In the genomic region with DNA sequence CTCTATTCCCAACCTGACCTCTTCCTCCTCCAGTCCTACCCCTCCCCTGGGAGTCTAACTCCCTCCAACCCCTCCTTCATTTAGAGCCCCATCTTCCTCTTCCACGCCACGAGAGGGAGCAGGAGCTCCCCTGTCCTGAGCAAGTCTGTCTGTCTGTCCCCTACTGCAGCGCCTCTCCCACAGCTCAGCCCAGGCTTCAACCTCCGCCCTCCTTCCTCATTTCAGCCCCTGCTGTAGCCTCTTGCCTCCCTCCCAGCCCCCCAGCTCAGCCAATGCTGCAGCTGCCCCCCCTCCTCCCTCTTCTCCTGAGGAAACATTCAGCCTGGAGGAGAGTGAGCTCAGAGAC, we compare ENCODE assay signal across 11 mouse cellular contexts. TPM values are rescaled to one million over a fixed set of nuclear protein-coding genes. Genes with fewer than 3 reads are reported as not detected.
DNase-seq lines count a peak whose midpoint lies in the region; ATAC-seq and TF ChIP-seq lines count a peak whose summit lies in the region.
"Had no signal": no experiment of that assay in that cellular context is flagged by ENCODE, and none has a peak within 500 bp of the region (broad histone marks: within the 10 kb centered on the region; RNA-seq: fewer than 3 reads in every experiment).

No protein-coding gene starts in this region.

- 44% methylated on average over 4 of the region's 4 CpGs for WGBS in forebrain, postnatal 0 days
- WGBS in forebrain, embryonic 11.5 days, result 35% methylated on average over 4 of the region's 4 CpGs
- WGBS in intestine, embryonic 16.5 days, result 25% methylated on average over 4 of the region's 4 CpGs
- WGBS in small intestine, adult 2 months, result 15% methylated on average over 4 of the region's 4 CpGs
- WGBS in forebrain, embryonic 13.5 days, result 40% methylated on average over 4 of the region's 4 CpGs

- H3K9me3 ChIP-seq in forebrain, postnatal 0 days (ENCODE audit: low read length), result no peaks in the 10 kb centered on the region
- H3K9me3 ChIP-seq in forebrain, embryonic 11.5 days (ENCODE audit: control insufficient read depth, low read length), result no peaks in the 10 kb centered on the region
- H3K9me3 ChIP-seq in intestine, embryonic 16.5 days (ENCODE audit: control insufficient read depth, low read length), result no peaks in the 10 kb centered on the region
- H3K9me3 ChIP-seq in forebrain, embryonic 13.5 days (replicated peaks), result no peaks in the 10 kb centered on the region
- H3K9me3 ChIP-seq: embryonic facial prominence, embryonic 10.5 days; midbrain, embryonic 15.5 days had no signal

- H3K4me1 ChIP-seq in forebrain, postnatal 0 days (ENCODE audit: insufficient read depth), result no peaks in the 10 kb centered on the region
- H3K4me1 ChIP-seq in forebrain, embryonic 11.5 days (replicated peaks; ENCODE audit: control insufficient read depth, insufficient read depth, low read length), result 0 out of 2 replicates have a peak, but pooled peaks cover 2% of the 10 kb centered on the region
- peaks cover 13% of the 10 kb centered on the region; the same call in 1 of the 2 replicates for H3K4me1 ChIP-seq in intestine, embryonic 16.5 days (ENCODE audit: control insufficient read depth, insufficient read depth, low read length)
- peaks cover 17% of the 10 kb centered on the region; the same call in 1 of the 2 replicates for H3K4me1 ChIP-seq in small intestine, adult 2 months (ENCODE audit: control insufficient read depth, insufficient read depth, insufficient read length, low read length)
- 0 out of 2 replicates have a peak, but pooled peaks cover 8% of the 10 kb centered on the region for H3K4me1 ChIP-seq in forebrain, embryonic 13.5 days

- H3K4me3 ChIP-seq in forebrain, postnatal 0 days (ENCODE audit: low read depth, low read length), result no peak overlapping the region
- H3K4me3 ChIP-seq in forebrain, embryonic 11.5 days (ENCODE audit: low read depth, low read length), result no peak overlapping the region
- peak overlapping the region; percentile 57; the same call in 1 of the 2 replicates for H3K4me3 ChIP-seq in intestine, embryonic 16.5 days (ENCODE audit: low read length)
- H3K4me3 ChIP-seq in small intestine, adult 2 months (ENCODE audit: low read depth, low read length), result peak overlapping the region; percentile 38
- no peak overlapping the region for H3K4me3 ChIP-seq in forebrain, embryonic 13.5 days
- H3K4me3 ChIP-seq: midbrain, embryonic 15.5 days had no signal

- H3K9ac ChIP-seq in forebrain, postnatal 0 days, result no peak overlapping the region
- no peak overlapping the region for H3K9ac ChIP-seq in forebrain, embryonic 11.5 days (ENCODE audit: low read length)
- peak overlapping the region; percentile 45 for H3K9ac ChIP-seq in intestine, embryonic 16.5 days (ENCODE audit: low read depth, low read length)
- no peak overlapping the region for H3K9ac ChIP-seq in forebrain, embryonic 13.5 days
- H3K9ac ChIP-seq: midbrain, embryonic 15.5 days had no signal

- no peak overlapping the region for H3K27ac ChIP-seq in forebrain, postnatal 0 days (ENCODE audit: low read depth, low read length)
- H3K27ac ChIP-seq in forebrain, embryonic 11.5 days (ENCODE audit: low read depth, low read length), result no peak overlapping the region
- H3K27ac ChIP-seq in intestine, embryonic 16.5 days (ENCODE audit: low read length), result peak overlapping the region; percentile 82
- H3K27ac ChIP-seq in small intestine, adult 2 months (ENCODE audit: insufficient read depth, low read depth, low read length), result peak overlapping the region; percentile 86
- no peak overlapping the region for H3K27ac ChIP-seq in forebrain, embryonic 13.5 days
- H3K27ac ChIP-seq: embryonic facial prominence, embryonic 10.5 days; midbrain, embryonic 15.5 days had no signal

- TF ChIP-seq CTCF in forebrain, postnatal 0 days (IDR thresholded peaks at IDR 0.05; ENCODE audit: low read depth), result 0 out of 2 replicates have a peak, but pooled peaks have one; percentile 21
- peak; percentile 72; the same call in 1 of the 2 replicates for TF ChIP-seq CTCF in small intestine, adult 2 months (IDR thresholded peaks at IDR 0.05; ENCODE audit: extremely low read depth, insufficient read length, insufficient replicate concordance, low read depth, low read length)

- peaks cover 34% of the 10 kb centered on the region for H3K27me3 ChIP-seq in forebrain, postnatal 0 days (ENCODE audit: insufficient read depth, low read length)
- H3K27me3 ChIP-seq in forebrain, embryonic 11.5 days (ENCODE audit: control insufficient read depth, insufficient read depth, low read length), result peaks cover 34% of the 10 kb centered on the region
- H3K27me3 ChIP-seq in intestine, embryonic 16.5 days (replicated peaks; ENCODE audit: control insufficient read depth, insufficient read depth, low read length), result peaks cover 11% of the 10 kb centered on the region; the same call in 1 of the 2 replicates
- no peaks in the 10 kb centered on the region for H3K27me3 ChIP-seq in small intestine, adult 2 months (ENCODE audit: control insufficient read depth, insufficient read depth, low read length)
- H3K27me3 ChIP-seq in forebrain, embryonic 13.5 days, result peaks cover 77% of the 10 kb centered on the region

- no peak overlapping the region for H3K4me2 ChIP-seq in forebrain, postnatal 0 days (ENCODE audit: low read depth)
- H3K4me2 ChIP-seq in forebrain, embryonic 11.5 days (ENCODE audit: low read depth, low read length, severe bottlenecking), result no peak overlapping the region
- peak overlapping the region; percentile 42 for H3K4me2 ChIP-seq in intestine, embryonic 16.5 days (ENCODE audit: low read depth, low read length)
- H3K4me2 ChIP-seq in forebrain, embryonic 13.5 days, result no peak overlapping the region

- TF ChIP-seq POLR2A in small intestine, adult 2 months (IDR thresholded peaks at IDR 0.05; ENCODE audit: low read depth, low read length), result no peak; the same call in 1 of the 2 replicates

- no peak for ATAC-seq in forebrain, postnatal 0 days
- no peak for ATAC-seq in forebrain, embryonic 11.5 days (replicated peaks; ENCODE audit: low FRiP score)
- peak; percentile 67 for ATAC-seq in intestine, embryonic 16.5 days
- ATAC-seq in forebrain, embryonic 13.5 days, result no peak
- ATAC-seq: midbrain, embryonic 15.5 days had no signal

- no peaks in the 10 kb centered on the region for H3K36me3 ChIP-seq in forebrain, postnatal 0 days (ENCODE audit: insufficient read depth)
- no peaks in the 10 kb centered on the region for H3K36me3 ChIP-seq in forebrain, embryonic 11.5 days (ENCODE audit: control insufficient read depth, insufficient read depth, low read length)
- no peaks in the 10 kb centered on the region for H3K36me3 ChIP-seq in intestine, embryonic 16.5 days (ENCODE audit: control insufficient read depth, insufficient read depth, low read length)
- peaks cover 3% of the 10 kb centered on the region; the same call in 1 of the 2 replicates for H3K36me3 ChIP-seq in small intestine, adult 2 months (ENCODE audit: control insufficient read depth, insufficient read depth, low read length)
- no peaks in the 10 kb centered on the region for H3K36me3 ChIP-seq in forebrain, embryonic 13.5 days (ENCODE audit: poor library complexity, severe bottlenecking)
- H3K36me3 ChIP-seq: embryonic facial prominence, embryonic 10.5 days; midbrain, embryonic 15.5 days had no signal

- no peak for DNase-seq in forebrain, postnatal 0 days
- no peak for DNase-seq in forebrain, embryonic 11.5 days (ENCODE audit: low spot score)
- peak; percentile 21 for DNase-seq in lung, postnatal 36 days
- no peak for DNase-seq in lung, postnatal 25 days (ENCODE audit: low spot score)
- no peak for DNase-seq in cerebellum, adult 9-10 months
- DNase-seq: adrenal gland, postnatal 25 days had no signal

RNA-seq across cellular contexts. Expression of a gene that starts 0.5 kb away (rescaled TPM):
- 0.24 and 0.92 TPM in 2 replicates for total RNA-seq in forebrain, postnatal 0 days (2014; rRNA removed)
- 0.44 and 0.49 TPM in 2 replicates for polyA plus RNA-seq in forebrain, postnatal 0 days (2015; fragmentation: Nextera tagmentation; extraction: Ambion mirVana)
- polyA plus RNA-seq in forebrain, embryonic 11.5 days (2014; fragmentation: Nextera tagmentation; extraction: Ambion mirVana), result 0.51 and 0.64 TPM in 2 replicates
- 19.2 and 20.9 TPM in 2 replicates for polyA plus RNA-seq in intestine, embryonic 16.5 days (2015; fragmentation: Nextera tagmentation; extraction: Ambion mirVana)
- polyA plus RNA-seq in small intestine, adult 2 months (2012; rRNA removed), result 180 and 195 TPM in 2 replicates
- polyA plus RNA-seq in forebrain, embryonic 13.5 days (2015; fragmentation: Nextera tagmentation; extraction: Ambion mirVana), result 0.33 and 0.44 TPM in 2 replicates

RNA-seq across cellular contexts. Expression of a gene that starts 13.0 kb away (rescaled TPM):
- 1.6 and 1.8 TPM in 2 replicates for total RNA-seq in forebrain, postnatal 0 days (2014; rRNA removed)
- polyA plus RNA-seq in forebrain, postnatal 0 days (2015; fragmentation: Nextera tagmentation; extraction: Ambion mirVana), result 0.36 and 1.4 TPM in 2 replicates
- polyA plus RNA-seq in forebrain, embryonic 11.5 days (2014; fragmentation: Nextera tagmentation; extraction: Ambion mirVana), result not detected in 2 replicates
- 2.4 and 2.5 TPM in 2 replicates for polyA plus RNA-seq in intestine, embryonic 16.5 days (2015; fragmentation: Nextera tagmentation; extraction: Ambion mirVana)
- 9.1 and 30.2 TPM in 2 replicates for polyA plus RNA-seq in small intestine, adult 2 months (2012; rRNA removed)
- 0.47 TPM in 1 of 2 replicates, not detected in the other for polyA plus RNA-seq in forebrain, embryonic 13.5 days (2015; fragmentation: Nextera tagmentation; extraction: Ambion mirVana)
- polyA plus RNA-seq: embryonic facial prominence, embryonic 10.5 days had no signal

RNA-seq across cellular contexts. Expression of a gene that starts 23.5 kb away (rescaled TPM):
- 97.2 and 101 TPM in 2 replicates for total RNA-seq in forebrain, postnatal 0 days (2014; rRNA removed)
- polyA plus RNA-seq in forebrain, postnatal 0 days (2015; fragmentation: Nextera tagmentation; extraction: Ambion mirVana), result 62.4 and 68.7 TPM in 2 replicates
- 21.3 and 23.2 TPM in 2 replicates for polyA plus RNA-seq in forebrain, embryonic 11.5 days (2014; fragmentation: Nextera tagmentation; extraction: Ambion mirVana)
- polyA plus RNA-seq in intestine, embryonic 16.5 days (2015; fragmentation: Nextera tagmentation; extraction: Ambion mirVana), result 5.0 and 6.4 TPM in 2 replicates
- 11.9 and 20.1 TPM in 2 replicates for polyA plus RNA-seq in small intestine, adult 2 months (2012; rRNA removed)
- 39.6 and 47.2 TPM in 2 replicates for polyA plus RNA-seq in forebrain, embryonic 13.5 days (2015; fragmentation: Nextera tagmentation; extraction: Ambion mirVana)

RNA-seq across cellular contexts. Expression of a gene that starts 26.0 kb away (rescaled TPM):
- total RNA-seq in forebrain, postnatal 0 days (2014; rRNA removed), result 5.2 and 7.3 TPM in 2 replicates
- 2.8 and 4.4 TPM in 2 replicates for polyA plus RNA-seq in forebrain, postnatal 0 days (2015; fragmentation: Nextera tagmentation; extraction: Ambion mirVana)
- 2.3 TPM in 2 replicates for polyA plus RNA-seq in forebrain, embryonic 11.5 days (2014; fragmentation: Nextera tagmentation; extraction: Ambion mirVana)
- polyA plus RNA-seq in intestine, embryonic 16.5 days (2015; fragmentation: Nextera tagmentation; extraction: Ambion mirVana), result 11.5 and 13.5 TPM in 2 replicates
- 14.3 and 20.3 TPM in 2 replicates for polyA plus RNA-seq in small intestine, adult 2 months (2012; rRNA removed)
- polyA plus RNA-seq in forebrain, embryonic 13.5 days (2015; fragmentation: Nextera tagmentation; extraction: Ambion mirVana), result 1.6 and 1.7 TPM in 2 replicates

RNA-seq across cellular contexts. Expression of a gene that starts 30.5 kb away (rescaled TPM):
- 84.8 and 89.2 TPM in 2 replicates for total RNA-seq in forebrain, postnatal 0 days (2014; rRNA removed)
- 14.2 and 18.8 TPM in 2 replicates for polyA plus RNA-seq in forebrain, postnatal 0 days (2015; fragmentation: Nextera tagmentation; extraction: Ambion mirVana)
- polyA plus RNA-seq in forebrain, embryonic 11.5 days (2014; fragmentation: Nextera tagmentation; extraction: Ambion mirVana), result 6.5 and 6.6 TPM in 2 replicates
- polyA plus RNA-seq in intestine, embryonic 16.5 days (2015; fragmentation: Nextera tagmentation; extraction: Ambion mirVana), result 0.98 and 1.2 TPM in 2 replicates
- polyA plus RNA-seq in small intestine, adult 2 months (2012; rRNA removed), result 1.6 TPM in 2 replicates
- 13.0 and 15.8 TPM in 2 replicates for polyA plus RNA-seq in forebrain, embryonic 13.5 days (2015; fragmentation: Nextera tagmentation; extraction: Ambion mirVana)

Comparison
In these comparisons a context has a peak if more than half of its experiments do, and no peak if none do; other contexts are left out.
1. H3K27ac ChIP-seq: peak in intestine, embryonic 16.5 days (single experiment) and small intestine, adult 2 months (single experiment); none in forebrain, postnatal 0 days (single experiment), forebrain, embryonic 11.5 days (single experiment) and forebrain, embryonic 13.5 days (single experiment).
2. H3K4me3 ChIP-seq: peak in intestine, embryonic 16.5 days (single experiment) and small intestine, adult 2 months (single experiment); none in forebrain, postnatal 0 days (single experiment), forebrain, embryonic 11.5 days (single experiment) and forebrain, embryonic 13.5 days (single experiment).
3. RNA of a gene that starts 0.5 kb away (polyA plus RNA-seq): 180 to 195 TPM in small intestine, adult 2 months and 19.2 to 20.9 TPM in intestine, embryonic 16.5 days; 0.51 to 0.64 TPM in forebrain, embryonic 11.5 days, 0.33 to 0.44 TPM in forebrain, embryonic 13.5 days and 0.44 to 0.49 TPM in forebrain, postnatal 0 days; every median in the first group is over 10 times any median in the second.